Mouse (Mus musculus): ENCODE data around the gene Btn1a1. TPM values are rescaled to one million over a fixed set of nuclear protein-coding genes. Genes with fewer than 3 reads are reported as not detected.

Btn1a1 gene
- polyA plus RNA-seq, 1 experiment from 2014 or later: not detected

DNA sequence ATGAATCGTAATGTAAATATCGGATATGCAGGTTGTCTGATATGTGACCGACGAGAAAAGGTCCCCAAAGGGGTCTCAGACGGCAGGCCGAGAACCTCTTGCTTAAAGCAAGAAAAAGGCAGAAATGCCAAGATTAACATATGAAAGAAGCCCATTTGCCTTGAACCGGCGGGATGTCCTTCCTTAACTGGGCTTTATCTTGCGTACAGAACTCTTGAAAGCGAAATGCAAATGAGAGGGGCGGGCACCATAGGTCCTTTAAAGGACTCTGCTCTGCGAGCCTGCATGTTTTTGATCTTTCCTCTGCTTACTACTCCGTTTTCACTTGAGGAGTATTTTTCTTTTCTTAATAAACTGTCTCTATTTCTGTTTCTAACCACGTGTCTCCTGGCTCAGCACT, 26.3 kb upstream of the Btn1a1 start:
- no peaks in the 10 kb centered on the region for H3K36me3 ChIP-seq (ENCODE audit: control insufficient read depth, insufficient read depth, low read length)
- peak overlapping the region; percentile 22; the same call in 1 of the 2 replicates for H3K4me3 ChIP-seq (ENCODE audit: low read depth, low read length)
- no peaks in the 10 kb centered on the region for H3K9me3 ChIP-seq (ENCODE audit: control insufficient read depth, low read length)
- no peak for ATAC-seq (ENCODE audit: low FRiP score, low TSS enrichment)
- no peak overlapping the region for H3K27ac ChIP-seq (replicated peaks)
- no peak for TF ChIP-seq CTCF (IDR thresholded peaks at IDR 0.05; ENCODE audit: low read depth)
- no peak for TF ChIP-seq EP300 (optimal IDR thresholded peaks at IDR 0.05)
- peak overlapping the region; percentile 31; the same call in 1 of the 2 replicates for H3K4me2 ChIP-seq (replicated peaks; ENCODE audit: low read depth)
- no peak overlapping the region; the same call in 1 of the 2 replicates for H3K9ac ChIP-seq (ENCODE audit: low read length)
- no peaks in the 10 kb centered on the region for H3K4me1 ChIP-seq (replicated peaks; ENCODE audit: control insufficient read depth, insufficient read depth)
- no peaks in the 10 kb centered on the region for H3K27me3 ChIP-seq (ENCODE audit: control insufficient read depth, insufficient read depth, low read length)
- WGBS: 19% methylated on average over 14 of the region's 14 CpGs
- DNase-seq (ENCODE audit: low spot score): no peak

DNA sequence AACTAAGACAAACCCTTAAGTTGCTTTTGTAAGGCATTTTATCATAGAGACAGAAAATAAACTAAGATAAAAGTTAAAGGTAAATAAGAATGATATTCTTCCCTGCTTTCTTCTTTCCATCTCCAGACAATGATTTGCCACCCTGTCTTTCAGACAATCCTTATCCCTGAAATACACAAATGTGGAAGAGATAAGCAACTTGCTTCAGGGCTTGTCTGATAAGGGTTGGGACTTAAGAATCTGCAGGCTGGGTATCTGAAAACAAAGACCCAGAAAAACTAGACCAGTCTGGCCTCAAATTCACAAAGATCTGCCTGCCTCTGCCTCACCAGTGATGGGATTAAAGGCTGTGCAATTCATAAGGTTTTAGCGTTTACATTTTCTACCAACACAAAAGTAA, 25.6 kb upstream of the Btn1a1 start:
- 15% methylated on average over 1 of the region's 1 CpGs for WGBS
- Histone ChIP-seq H3K9ac (ENCODE audit: low read length) (no peak overlapping the region), H3K4me2 (replicated peaks; ENCODE audit: low read depth) (no peak overlapping the region), H3K27ac (replicated peaks) (no peak overlapping the region), H3K9me3 (ENCODE audit: control insufficient read depth, low read length) (no peaks in the 10 kb centered on the region), H3K4me3 (ENCODE audit: low read depth, low read length) (no peak overlapping the region), H3K27me3 (ENCODE audit: control insufficient read depth, insufficient read depth, low read length) (no peaks in the 10 kb centered on the region), H3K36me3 (ENCODE audit: control insufficient read depth, insufficient read depth, low read length) (no peaks in the 10 kb centered on the region), H3K4me1 (replicated peaks; ENCODE audit: control insufficient read depth, insufficient read depth) (no peaks in the 10 kb centered on the region)
- ATAC-seq (ENCODE audit: low FRiP score, low TSS enrichment) (no peak), DNase-seq (ENCODE audit: low spot score) (no peak)
- TF ChIP-seq CTCF (IDR thresholded peaks at IDR 0.05; ENCODE audit: low read depth) (no peak), EP300 (optimal IDR thresholded peaks at IDR 0.05) (no peak)

DNA sequence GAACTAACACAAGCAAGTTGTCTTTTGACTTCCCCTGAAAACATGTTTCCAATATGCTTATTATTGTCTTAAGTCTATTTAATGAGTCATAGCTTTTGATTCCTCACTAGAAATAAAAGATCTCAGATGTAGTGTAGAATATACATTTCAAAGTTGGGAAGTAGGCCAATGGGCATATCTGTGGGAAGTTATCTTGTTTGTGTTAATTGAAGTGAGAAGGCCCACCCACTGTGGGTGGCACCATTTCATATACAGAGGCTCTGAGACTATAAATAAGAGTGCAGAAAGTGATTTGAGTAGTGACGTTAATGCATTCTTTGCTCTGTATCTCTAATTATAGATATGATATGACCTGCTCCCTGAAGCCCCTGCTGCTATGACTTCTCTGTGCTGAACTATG, 25.2 kb upstream of the Btn1a1 start:
- no peak overlapping the region for H3K9ac ChIP-seq (ENCODE audit: low read length)
- WGBS: 43% methylated on average over 1 of the region's 1 CpGs
- ATAC-seq (ENCODE audit: low FRiP score, low TSS enrichment) (no peak), DNase-seq (ENCODE audit: low spot score) (no peak)
- H3K36me3 ChIP-seq (ENCODE audit: control insufficient read depth, insufficient read depth, low read length): no peaks in the 10 kb centered on the region
- H3K4me2 ChIP-seq (replicated peaks; ENCODE audit: low read depth): no peak overlapping the region
- H3K4me1 ChIP-seq (replicated peaks; ENCODE audit: control insufficient read depth, insufficient read depth): no peaks in the 10 kb centered on the region
- no peak for TF ChIP-seq EP300 (optimal IDR thresholded peaks at IDR 0.05)
- no peak for TF ChIP-seq CTCF (IDR thresholded peaks at IDR 0.05; ENCODE audit: low read depth)
- no peak overlapping the region for H3K27ac ChIP-seq (replicated peaks)
- H3K9me3 ChIP-seq (ENCODE audit: control insufficient read depth, low read length): no peaks in the 10 kb centered on the region
- H3K4me3 ChIP-seq (ENCODE audit: low read depth, low read length): no peak overlapping the region
- no peaks in the 10 kb centered on the region for H3K27me3 ChIP-seq (ENCODE audit: control insufficient read depth, insufficient read depth, low read length)

DNA sequence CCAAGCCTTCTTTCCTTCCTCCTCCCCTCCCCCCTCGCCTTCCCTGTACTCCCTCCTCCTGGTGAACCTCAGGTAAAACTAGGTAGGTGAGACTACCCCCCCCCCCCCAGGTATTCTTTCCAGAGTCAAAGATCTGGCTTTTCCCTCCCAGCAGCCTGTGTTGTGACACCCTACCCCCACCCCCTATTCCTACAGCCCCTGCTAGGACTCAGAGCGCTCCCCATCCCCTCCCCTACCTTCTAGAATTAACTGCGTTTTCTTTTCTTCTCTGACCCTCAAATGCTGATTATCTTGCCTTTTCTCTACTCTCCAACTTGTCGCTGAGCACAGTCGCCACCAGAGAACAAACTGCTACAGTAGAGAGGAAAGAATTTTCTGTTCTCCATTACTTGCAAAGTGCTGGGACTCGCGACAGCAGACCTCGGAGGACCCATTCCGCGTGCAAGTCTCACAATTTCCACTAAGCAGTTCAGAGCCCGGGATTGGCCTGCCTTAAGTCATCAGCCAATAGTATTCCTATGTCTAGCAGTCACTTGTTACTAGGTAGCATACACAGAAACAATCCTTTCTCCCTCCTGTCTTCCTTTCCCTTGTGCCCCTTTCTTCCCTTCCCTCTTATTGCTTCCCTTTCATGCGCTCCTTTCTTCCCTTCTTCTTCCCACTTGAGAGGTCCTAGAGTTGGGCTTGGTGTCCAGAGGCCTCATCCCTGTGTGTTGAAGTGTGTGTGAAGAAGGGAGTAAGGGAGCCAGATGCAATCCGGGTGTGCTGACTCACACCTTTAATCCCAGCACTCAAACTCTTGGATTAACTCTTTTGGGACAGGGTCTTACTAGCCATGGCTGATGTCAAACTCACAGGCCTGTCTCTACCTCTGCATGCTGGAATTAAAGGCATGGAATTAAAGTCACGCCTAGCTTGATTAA, 23.0 kb upstream of the Btn1a1 start, which contains the start of gene Btn2a2:
Gene Btn2a2, minus strand, starts transcription at position 458 of the 923 bp plus-strand sequence.
- Histone ChIP-seq H3K36me3 (ENCODE audit: control insufficient read depth, insufficient read depth, low read length) (no peaks in the 10 kb centered on the region), H3K4me3 (ENCODE audit: low read depth, low read length) (peak within 1 kb of the TSS; percentile 24), H3K9ac (ENCODE audit: low read length) (no peak within 1 kb of the TSS), H3K4me2 (replicated peaks; ENCODE audit: low read depth) (peak within 1 kb of the TSS; percentile 54), H3K4me1 (replicated peaks; ENCODE audit: control insufficient read depth, insufficient read depth) (no peaks in the 10 kb centered on the region), H3K9me3 (ENCODE audit: control insufficient read depth, low read length) (no peaks in the 10 kb centered on the region), H3K27me3 (ENCODE audit: control insufficient read depth, insufficient read depth, low read length) (no peaks in the 10 kb centered on the region), H3K27ac (replicated peaks) (no peak within 1 kb of the TSS)
- TF ChIP-seq CTCF (IDR thresholded peaks at IDR 0.05; ENCODE audit: low read depth) (no peak), EP300 (optimal IDR thresholded peaks at IDR 0.05) (no peak)
- DNase-seq (ENCODE audit: low spot score) (peak; percentile 64), ATAC-seq (ENCODE audit: low FRiP score, low TSS enrichment) (peak; percentile 96)
- 3% methylated on average over 13 of the region's 14 CpGs for WGBS

DNA sequence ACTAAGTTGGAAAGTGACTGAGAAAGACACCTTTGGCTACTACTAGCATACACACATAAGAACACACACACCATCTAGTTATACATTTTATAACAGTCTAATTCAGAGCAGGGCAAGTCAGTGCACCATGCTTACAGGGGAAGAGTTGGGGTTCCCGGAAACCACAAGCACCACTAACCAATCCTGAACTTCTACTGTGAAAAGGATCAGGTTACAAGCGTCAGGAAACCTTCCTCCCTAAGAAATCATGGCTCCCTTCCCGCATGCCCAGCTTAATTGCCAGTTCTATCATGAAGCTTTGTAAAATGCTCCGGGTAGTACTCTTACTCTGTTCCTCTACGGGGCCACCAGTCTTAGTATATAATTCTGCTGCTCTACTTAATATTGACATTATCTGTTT, 19.6 kb upstream of the Btn1a1 start:
- no peak for TF ChIP-seq CTCF (IDR thresholded peaks at IDR 0.05; ENCODE audit: low read depth)
- TF ChIP-seq EP300 (optimal IDR thresholded peaks at IDR 0.05): no peak
- no peaks in the 10 kb centered on the region for H3K4me1 ChIP-seq (replicated peaks; ENCODE audit: control insufficient read depth, insufficient read depth)
- H3K36me3 ChIP-seq (ENCODE audit: control insufficient read depth, insufficient read depth, low read length): no peaks in the 10 kb centered on the region
- H3K9me3 ChIP-seq (ENCODE audit: control insufficient read depth, low read length): no peaks in the 10 kb centered on the region
- WGBS: 36% methylated on average over 5 of the region's 5 CpGs
- ATAC-seq (ENCODE audit: low FRiP score, low TSS enrichment) (no peak), DNase-seq (ENCODE audit: low spot score) (no peak)
- H3K27me3 ChIP-seq (ENCODE audit: control insufficient read depth, insufficient read depth, low read length): no peaks in the 10 kb centered on the region
- no peak overlapping the region for H3K4me2 ChIP-seq (replicated peaks; ENCODE audit: low read depth)
- no peak overlapping the region for H3K27ac ChIP-seq (replicated peaks)
- H3K4me3 ChIP-seq (ENCODE audit: low read depth, low read length): no peak overlapping the region
- H3K9ac ChIP-seq (ENCODE audit: low read length): no peak overlapping the region

DNA sequence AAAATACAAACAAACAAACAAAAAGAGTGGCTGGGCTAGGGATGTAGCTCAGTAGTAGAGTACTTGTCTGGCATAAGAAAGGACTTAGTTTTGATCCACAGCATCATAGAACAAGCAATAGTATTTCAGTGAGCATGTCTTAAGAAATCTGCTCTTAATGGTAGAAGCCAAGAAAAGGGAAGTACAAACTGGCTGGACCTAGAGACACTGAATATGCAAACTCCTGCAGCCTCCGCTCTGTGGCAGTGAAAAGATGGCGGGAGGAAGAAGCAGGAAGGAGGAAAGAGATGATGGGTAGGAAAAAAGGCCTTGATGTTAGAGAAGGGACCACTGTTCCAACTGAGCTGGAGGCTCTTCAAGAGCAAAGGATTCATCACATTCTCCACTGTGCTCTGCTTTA, 17.5 kb upstream of the Btn1a1 start:
- no peaks in the 10 kb centered on the region for H3K4me1 ChIP-seq (replicated peaks; ENCODE audit: control insufficient read depth, insufficient read depth)

More for the DNA sequence above, 17.5 kb upstream of the Btn1a1 start:
- 85% methylated on average over 2 of the region's 2 CpGs for WGBS
- TF ChIP-seq CTCF (IDR thresholded peaks at IDR 0.05; ENCODE audit: low read depth): no peak
- TF ChIP-seq EP300 (optimal IDR thresholded peaks at IDR 0.05): no peak
- Histone ChIP-seq H3K27me3 (ENCODE audit: control insufficient read depth, insufficient read depth, low read length) (no peaks in the 10 kb centered on the region), H3K36me3 (ENCODE audit: control insufficient read depth, insufficient read depth, low read length) (no peaks in the 10 kb centered on the region), H3K4me3 (ENCODE audit: low read depth, low read length) (no peak overlapping the region), H3K9me3 (ENCODE audit: control insufficient read depth, low read length) (no peaks in the 10 kb centered on the region), H3K4me2 (replicated peaks; ENCODE audit: low read depth) (no peak overlapping the region), H3K9ac (ENCODE audit: low read length) (no peak overlapping the region), H3K27ac (replicated peaks) (no peak overlapping the region)
- DNase-seq (ENCODE audit: low spot score) (no peak), ATAC-seq (ENCODE audit: low FRiP score, low TSS enrichment) (no peak)
